Mouse (Mus musculus): Measurements from ENCODE around the gene Atp13a2. TPM values are rescaled to one million over a fixed set of nuclear protein-coding genes. Genes with fewer than 3 reads are reported as not detected.
A peak's percentile ranks its signal among the peaks of the same experiment; 100 is the strongest.

Atp13a2 gene
- polyA plus RNA-seq, 1 experiment from 2014 or later, result 28.7 TPM

GRCm38 (mm10) chr4:141048810-141049475, 62.3 kb downstream of the Atp13a2 start:
- H3K27me3 ChIP-seq (ENCODE audit: control insufficient read depth, insufficient read depth, low read length), result no peaks in the 10 kb centered on the region
- WGBS, result 90% methylated on average over 17 of the region's 17 CpGs
- no peak overlapping the region for H3K4me3 ChIP-seq (ENCODE audit: low read depth, low read length)
- ATAC-seq (ENCODE audit: insufficient number of reproducible peaks, low FRiP score, low TSS enrichment, low read depth) (no peak), DNase-seq (ENCODE audit: low spot score) (no peak)
- H3K9me3 ChIP-seq (ENCODE audit: control insufficient read depth, low read length), result no peaks in the 10 kb centered on the region
- no peak overlapping the region for H3K4me2 ChIP-seq (ENCODE audit: low read depth, severe bottlenecking)
- H3K9ac ChIP-seq (ENCODE audit: low read length), result no peak overlapping the region
- peaks cover 6% of the 10 kb centered on the region; the same call in 1 of the 2 replicates for H3K36me3 ChIP-seq (ENCODE audit: control insufficient read depth, insufficient read depth, low read length)
- H3K4me1 ChIP-seq (ENCODE audit: control insufficient read depth, insufficient read depth, low read length), result peaks cover 8% of the 10 kb centered on the region; the same call in 1 of the 2 replicates
- H3K27ac ChIP-seq (replicated peaks; ENCODE audit: low read depth, low read length), result no peak overlapping the region

GRCm38 (mm10) chr4:141049476-141049835, 62.8 kb downstream of the Atp13a2 start:
- Histone ChIP-seq H3K9ac (ENCODE audit: low read length) (no peak overlapping the region), H3K27me3 (ENCODE audit: control insufficient read depth, insufficient read depth, low read length) (no peaks in the 10 kb centered on the region), H3K4me3 (ENCODE audit: low read depth, low read length) (no peak overlapping the region), H3K4me1 (ENCODE audit: control insufficient read depth, insufficient read depth, low read length) (peaks cover 8% of the 10 kb centered on the region; the same call in 1 of the 2 replicates), H3K9me3 (ENCODE audit: control insufficient read depth, low read length) (no peaks in the 10 kb centered on the region), H3K27ac (replicated peaks; ENCODE audit: low read depth, low read length) (no peak overlapping the region), H3K4me2 (ENCODE audit: low read depth, severe bottlenecking) (no peak overlapping the region), H3K36me3 (ENCODE audit: control insufficient read depth, insufficient read depth, low read length) (peaks cover 6% of the 10 kb centered on the region; the same call in 1 of the 2 replicates)
- WGBS, result 48% methylated on average over 4 of the region's 4 CpGs
- DNase-seq (ENCODE audit: low spot score), result peak; percentile 34
- no peak for ATAC-seq (ENCODE audit: insufficient number of reproducible peaks, low FRiP score, low TSS enrichment, low read depth)

DNA sequence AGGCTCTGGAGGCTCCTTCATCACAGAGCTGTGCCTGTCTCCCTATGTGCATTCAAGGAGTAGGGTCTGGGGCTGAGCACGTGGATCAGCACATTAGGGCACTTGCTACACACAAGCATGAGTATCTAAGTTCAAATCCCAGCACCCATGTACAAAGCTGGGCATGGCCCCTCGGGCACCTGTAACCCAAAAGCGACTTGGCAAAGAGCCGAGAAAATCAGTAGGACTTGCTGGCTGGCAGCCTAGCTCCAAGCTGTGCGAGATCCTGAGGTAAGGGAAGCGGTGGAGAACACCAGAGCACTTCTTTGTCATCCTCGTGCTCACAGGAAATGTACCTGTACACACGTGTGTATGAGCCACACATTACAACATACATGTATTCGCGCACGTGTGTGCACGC, 65.8 kb downstream of the Atp13a2 start:
- Histone ChIP-seq H3K9ac (ENCODE audit: low read length) (no peak overlapping the region), H3K27ac (replicated peaks; ENCODE audit: low read depth, low read length) (no peak overlapping the region), H3K36me3 (ENCODE audit: control insufficient read depth, insufficient read depth, low read length) (peaks cover 3% of the 10 kb centered on the region; the same call in 1 of the 2 replicates)

GRCm38 (mm10) chr4:141053138-141053537, 66.5 kb downstream of the Atp13a2 start:
- Histone ChIP-seq H3K36me3 (ENCODE audit: control insufficient read depth, insufficient read depth, low read length) (peaks cover 3% of the 10 kb centered on the region; the same call in 1 of the 2 replicates), H3K9me3 (ENCODE audit: control insufficient read depth, low read length) (no peaks in the 10 kb centered on the region), H3K4me3 (ENCODE audit: low read depth, low read length) (no peak overlapping the region), H3K4me2 (ENCODE audit: low read depth, severe bottlenecking) (no peak overlapping the region), H3K4me1 (ENCODE audit: control insufficient read depth, insufficient read depth, low read length) (peaks cover 8% of the 10 kb centered on the region; the same call in 1 of the 2 replicates), H3K9ac (ENCODE audit: low read length) (peak overlapping the region; percentile 30; the same call in 1 of the 2 replicates), H3K27me3 (ENCODE audit: control insufficient read depth, insufficient read depth, low read length) (no peaks in the 10 kb centered on the region), H3K27ac (replicated peaks; ENCODE audit: low read depth, low read length) (0 out of 2 replicates have a peak overlapping the region, but pooled peaks have one; percentile 30)
- no peak for ATAC-seq (ENCODE audit: insufficient number of reproducible peaks, low FRiP score, low TSS enrichment, low read depth)
- 59% methylated on average over 8 of the region's 8 CpGs for WGBS
- DNase-seq (ENCODE audit: low spot score), result no peak

More for the DNA sequence above, 65.8 kb downstream of the Atp13a2 start:
- no peak for ATAC-seq (ENCODE audit: insufficient number of reproducible peaks, low FRiP score, low TSS enrichment, low read depth)
- Histone ChIP-seq H3K9me3 (ENCODE audit: control insufficient read depth, low read length) (no peaks in the 10 kb centered on the region), H3K4me1 (ENCODE audit: control insufficient read depth, insufficient read depth, low read length) (peaks cover 8% of the 10 kb centered on the region; the same call in 1 of the 2 replicates), H3K27me3 (ENCODE audit: control insufficient read depth, insufficient read depth, low read length) (no peaks in the 10 kb centered on the region), H3K4me3 (ENCODE audit: low read depth, low read length) (no peak overlapping the region), H3K4me2 (ENCODE audit: low read depth, severe bottlenecking) (no peak overlapping the region)
- 92% methylated on average over 12 of the region's 12 CpGs for WGBS
- no peak for DNase-seq (ENCODE audit: low spot score)

DNA sequence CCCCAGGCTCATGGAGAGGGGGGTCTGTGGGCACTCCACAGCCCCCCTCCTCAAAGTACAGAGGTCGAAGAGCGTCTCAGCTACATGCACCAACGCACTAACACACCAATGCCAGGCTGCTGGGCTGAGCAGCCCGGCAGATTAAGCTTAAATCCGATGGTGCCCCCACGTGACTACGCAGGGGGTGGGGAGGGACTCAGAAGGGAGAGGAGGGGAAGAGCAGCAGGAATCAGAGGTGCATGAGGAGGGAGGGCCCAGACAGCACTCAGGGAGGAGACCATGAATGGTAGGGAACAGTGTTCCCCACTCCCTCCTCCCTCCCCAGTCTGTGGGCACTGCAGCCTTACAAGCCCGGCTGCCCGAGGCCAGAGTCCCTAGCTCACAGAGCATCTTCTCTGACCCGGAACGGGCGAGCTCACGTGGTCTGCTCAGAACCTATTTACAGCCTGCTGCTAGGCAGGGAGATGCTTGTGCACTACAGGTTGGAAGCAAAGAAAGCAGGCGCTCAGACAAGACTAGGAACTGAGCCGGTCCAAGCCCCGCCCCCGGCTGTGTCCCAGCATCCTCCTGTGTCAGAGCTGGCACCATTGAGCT, 67.0 kb downstream of the Atp13a2 start:
- Histone ChIP-seq H3K9ac (ENCODE audit: low read length) (peak overlapping the region; percentile 34), H3K36me3 (ENCODE audit: control insufficient read depth, insufficient read depth, low read length) (peaks cover 3% of the 10 kb centered on the region; the same call in 1 of the 2 replicates), H3K9me3 (ENCODE audit: control insufficient read depth, low read length) (no peaks in the 10 kb centered on the region), H3K4me1 (ENCODE audit: control insufficient read depth, insufficient read depth, low read length) (peaks cover 8% of the 10 kb centered on the region; the same call in 1 of the 2 replicates), H3K27ac (replicated peaks; ENCODE audit: low read depth, low read length) (0 out of 2 replicates have a peak overlapping the region, but pooled peaks have one; percentile 30), H3K4me2 (ENCODE audit: low read depth, severe bottlenecking) (no peak overlapping the region), H3K27me3 (ENCODE audit: control insufficient read depth, insufficient read depth, low read length) (no peaks in the 10 kb centered on the region), H3K4me3 (ENCODE audit: low read depth, low read length) (no peak overlapping the region)
- WGBS, result 40% methylated on average over 17 of the region's 17 CpGs
- DNase-seq (ENCODE audit: low spot score) (no peak), ATAC-seq (ENCODE audit: insufficient number of reproducible peaks, low FRiP score, low TSS enrichment, low read depth) (no peak)

Other genes starting within 250 kb of the Atp13a2 start
- 0.11 TPM in 1 of 2 replicates, not detected in the other for gene Padi6, start 244.2 kb upstream of the Atp13a2 start, polyA plus RNA-seq (2014; fragmentation: Nextera tagmentation; extraction: Ambion mirVana)
- 0.12 TPM in 1 of 2 replicates, not detected in the other for gene Padi4, start 212.6 kb upstream of the Atp13a2 start, polyA plus RNA-seq (2014; fragmentation: Nextera tagmentation; extraction: Ambion mirVana)
- 0.54 and 0.61 TPM in 2 replicates for gene Padi3, start 176.2 kb upstream of the Atp13a2 start, polyA plus RNA-seq (2014; fragmentation: Nextera tagmentation; extraction: Ambion mirVana)
- gene Padi1, start 141.1 kb upstream of the Atp13a2 start, polyA plus RNA-seq (2014; fragmentation: Nextera tagmentation; extraction: Ambion mirVana), result 0.28 and 0.44 TPM in 2 replicates
- gene Padi2, start 80.5 kb upstream of the Atp13a2 start, polyA plus RNA-seq (2014; fragmentation: Nextera tagmentation; extraction: Ambion mirVana), result 0.17 and 0.35 TPM in 2 replicates
- gene Sdhb, start 25.7 kb upstream of the Atp13a2 start, polyA plus RNA-seq (2014; fragmentation: Nextera tagmentation; extraction: Ambion mirVana), result 403 and 421 TPM in 2 replicates
- gene Mfap2, start 23.5 kb downstream of the Atp13a2 start, polyA plus RNA-seq (2014; fragmentation: Nextera tagmentation; extraction: Ambion mirVana), result 485 and 517 TPM in 2 replicates
- 8.7 and 9.0 TPM in 2 replicates for gene Crocc, start 73.7 kb downstream of the Atp13a2 start, polyA plus RNA-seq (2014; fragmentation: Nextera tagmentation; extraction: Ambion mirVana)
- 65.0 and 71.0 TPM in 2 replicates for gene Necap2, start 91.5 kb downstream of the Atp13a2 start, polyA plus RNA-seq (2014; fragmentation: Nextera tagmentation; extraction: Ambion mirVana)
- gene Spata21, start 101.5 kb downstream of the Atp13a2 start, polyA plus RNA-seq (2014; fragmentation: Nextera tagmentation; extraction: Ambion mirVana), result 0.32 TPM in 1 of 2 replicates, not detected in the other
- gene Szrd1, start 152.9 kb downstream of the Atp13a2 start, polyA plus RNA-seq (2014; fragmentation: Nextera tagmentation; extraction: Ambion mirVana), result 30.5 and 39.1 TPM in 2 replicates
- 30.4 and 36.6 TPM in 2 replicates for gene Fbxo42, start 161.0 kb downstream of the Atp13a2 start, polyA plus RNA-seq (2014; fragmentation: Nextera tagmentation; extraction: Ambion mirVana)
- 5.3 and 8.7 TPM in 2 replicates for gene Rsg1, start 227.1 kb downstream of the Atp13a2 start, polyA plus RNA-seq (2014; fragmentation: Nextera tagmentation; extraction: Ambion mirVana)